Mouse (Mus musculus) 3134 (cell line): ENCODE results near the gene Tnfsf12.
A peak's percentile ranks its signal among the peaks of the same experiment; 100 is the strongest.
"Not testable (repeated sequence)": the region's sequence is repeated elsewhere in the genome, so short reads cannot be mapped to it uniquely, and the experiment has no call there.

Source experiments
- DNase-seq: peaks from one replicate; pipeline ENCODE4 v3.0.0-alpha.2; 2011; ENCODE audit warnings: low spot score; ENCODE audit not compliant: insufficient read length; ENCODE audit errors: extremely low read depth

Tnfsf12 gene

DNA sequence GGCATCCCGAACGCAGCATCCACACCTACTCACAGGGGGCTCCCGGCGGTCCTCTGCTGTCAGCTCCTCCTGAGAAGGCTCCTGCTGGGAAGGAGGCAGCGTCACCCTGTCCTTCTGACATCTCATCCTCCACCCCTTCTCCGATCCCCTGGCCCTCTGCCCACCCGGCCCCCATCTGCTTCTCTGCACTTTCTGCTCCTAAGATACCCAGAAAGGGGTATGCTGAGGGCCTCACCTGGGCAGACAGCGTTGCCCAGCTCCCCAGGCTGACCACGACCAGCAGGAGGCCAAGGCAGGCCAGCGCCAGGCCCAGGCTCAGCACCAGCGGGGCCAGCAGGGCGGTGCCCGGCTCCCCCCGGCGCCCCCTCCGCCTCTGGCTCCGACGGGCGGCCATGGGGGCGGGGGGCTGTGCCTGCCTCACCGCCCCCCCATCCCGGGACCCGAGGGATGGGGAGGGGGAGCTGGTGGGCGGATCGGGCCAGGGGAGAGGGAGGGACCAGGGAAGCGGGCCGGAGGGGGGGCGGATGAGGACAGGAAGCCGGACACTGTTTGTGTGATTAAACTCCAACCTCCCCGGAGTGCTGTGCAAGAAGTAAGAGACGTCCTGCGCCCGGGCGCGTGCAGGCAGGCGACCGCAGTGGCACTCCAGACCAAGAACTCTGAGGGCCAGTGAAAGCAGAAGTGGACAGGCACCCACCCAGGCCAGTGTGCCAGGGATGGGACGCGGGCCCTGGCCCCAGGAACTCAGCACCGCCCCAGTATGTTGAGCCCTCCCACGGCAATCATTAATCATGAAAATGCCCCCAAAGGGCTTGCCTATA, at the start of gene Tnfsf12, which contains the start of gene Tnfsfm13:
TSS of gene Tnfsf12 (minus strand) at position 489 of the 821 bp plus-strand sequence.
TSS of gene Tnfsfm13 (minus strand) at position 738 of the 821 bp plus-strand sequence.
- no peak for DNase-seq

DNA sequence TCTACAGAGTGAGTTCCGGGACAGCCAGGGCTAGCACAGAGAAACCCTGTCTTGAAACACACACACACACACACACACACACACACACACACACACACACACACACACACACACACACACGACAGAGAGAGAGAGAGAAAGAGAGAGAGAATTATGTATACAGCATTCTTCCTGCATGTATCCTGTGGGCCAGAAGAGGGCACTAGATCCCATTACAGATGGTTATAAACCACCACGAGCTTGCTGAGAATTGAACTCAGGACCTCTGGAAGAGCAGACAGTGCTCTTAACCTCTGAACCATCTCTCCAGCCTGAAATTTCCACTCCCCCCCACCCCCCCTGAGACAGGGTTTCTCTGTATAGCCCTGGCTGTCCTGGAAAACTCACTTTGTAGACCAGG, 35.8 kb upstream of the Tnfsf12 start:
- not testable (repeated sequence) for DNase-seq

DNA sequence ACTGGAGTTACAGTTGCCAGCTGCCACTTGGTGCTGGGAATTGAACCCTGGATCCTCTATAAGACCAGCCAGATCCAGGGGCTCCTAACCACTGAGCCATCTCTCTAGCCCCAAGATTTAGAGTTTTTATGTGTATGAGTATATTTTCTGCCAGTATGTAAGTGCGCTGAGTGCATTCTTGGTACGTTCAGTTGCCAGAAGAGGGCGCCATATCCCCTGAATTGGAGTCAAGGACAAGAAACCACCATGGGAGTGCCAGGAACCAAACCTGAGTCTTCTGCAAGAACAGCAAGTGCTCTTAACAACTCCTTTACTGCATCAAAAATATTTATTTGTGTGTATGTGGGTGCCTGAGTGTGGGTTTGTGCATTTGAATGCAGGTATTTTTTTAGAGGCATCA, 33.4 kb upstream of the Tnfsf12 start:
- peak; percentile 44 for DNase-seq

DNA sequence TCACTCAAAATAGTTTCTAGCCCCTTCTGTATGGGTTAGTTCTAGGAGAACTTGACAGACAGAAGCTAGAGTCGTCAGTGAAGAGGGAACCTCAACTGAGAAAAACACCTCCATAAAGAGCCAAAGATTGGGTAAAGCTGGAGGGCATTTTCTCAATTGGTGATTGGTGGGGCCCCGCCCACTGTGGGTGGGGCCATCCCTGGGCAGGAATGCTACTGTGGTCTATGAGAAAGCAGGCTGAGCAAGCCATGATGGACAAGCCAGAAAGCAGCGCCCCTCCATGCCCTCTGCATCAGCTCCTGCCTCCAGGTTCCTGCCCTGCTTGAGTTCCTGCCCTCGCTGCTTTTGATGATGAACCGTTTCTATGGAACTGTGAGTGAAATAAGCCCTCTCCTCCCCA, 30.3 kb upstream of the Tnfsf12 start:
- peak; percentile 63 for DNase-seq

DNA sequence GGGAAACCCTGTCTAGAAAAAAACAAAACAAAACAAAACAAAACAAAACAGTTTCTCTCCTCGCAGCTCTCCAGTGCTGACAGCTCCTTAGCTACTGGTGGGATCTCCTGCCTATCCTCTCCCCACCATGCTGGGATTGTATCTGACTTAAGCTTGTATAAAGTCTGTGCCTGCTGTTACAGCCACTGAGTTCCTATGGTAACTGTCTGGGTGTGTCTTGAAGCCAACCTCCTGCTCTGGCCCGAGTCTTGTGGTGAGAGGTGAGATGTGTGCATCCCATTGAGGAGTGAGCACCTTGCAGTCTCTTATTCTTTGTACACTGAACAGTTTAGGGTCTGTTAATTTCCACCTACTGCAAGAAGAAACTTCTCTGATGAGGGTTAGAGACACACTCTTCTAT, 27.4 kb upstream of the Tnfsf12 start:
- no peak for DNase-seq

DNA sequence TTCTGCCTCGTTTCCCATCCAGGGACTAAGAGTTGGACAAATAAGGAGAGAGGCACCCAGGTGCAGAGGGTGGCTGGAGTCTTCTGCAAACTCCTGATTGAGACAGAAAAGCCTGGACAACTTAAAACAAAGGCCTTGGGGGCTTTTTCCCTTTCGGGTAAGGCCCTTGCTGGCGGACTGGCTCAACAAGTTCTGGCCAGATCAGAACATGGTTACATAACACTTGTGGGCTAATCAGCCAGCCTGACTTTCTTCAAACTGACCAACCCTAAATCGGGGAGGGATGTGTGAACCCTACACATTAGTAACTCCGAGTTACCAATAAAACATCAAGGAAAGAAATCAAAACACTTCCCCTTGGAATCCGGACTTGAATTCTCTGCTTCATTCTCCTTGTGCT, 25.2 kb upstream of the Tnfsf12 start:
- DNase-seq, result no peak

DNA sequence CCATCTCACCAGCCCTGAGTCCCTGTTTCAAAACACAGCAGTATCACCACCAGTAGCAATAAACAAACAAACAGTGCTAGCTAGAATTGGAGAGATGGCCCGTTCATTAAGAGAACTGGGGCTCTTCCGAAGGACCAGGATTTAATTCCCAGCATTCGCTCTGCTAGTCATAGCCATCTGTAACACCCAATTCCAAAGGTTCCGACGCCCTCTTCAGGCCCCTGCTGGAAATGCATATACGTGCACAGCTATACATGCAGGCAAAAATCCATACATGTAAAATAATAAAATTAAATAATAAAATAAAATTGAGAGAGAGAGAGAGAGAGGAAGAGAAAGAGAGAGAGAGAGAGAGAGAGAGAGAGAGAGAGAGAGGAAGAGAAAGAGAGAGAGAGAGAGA, 23.8 kb upstream of the Tnfsf12 start:
- DNase-seq, result no peak

DNA sequence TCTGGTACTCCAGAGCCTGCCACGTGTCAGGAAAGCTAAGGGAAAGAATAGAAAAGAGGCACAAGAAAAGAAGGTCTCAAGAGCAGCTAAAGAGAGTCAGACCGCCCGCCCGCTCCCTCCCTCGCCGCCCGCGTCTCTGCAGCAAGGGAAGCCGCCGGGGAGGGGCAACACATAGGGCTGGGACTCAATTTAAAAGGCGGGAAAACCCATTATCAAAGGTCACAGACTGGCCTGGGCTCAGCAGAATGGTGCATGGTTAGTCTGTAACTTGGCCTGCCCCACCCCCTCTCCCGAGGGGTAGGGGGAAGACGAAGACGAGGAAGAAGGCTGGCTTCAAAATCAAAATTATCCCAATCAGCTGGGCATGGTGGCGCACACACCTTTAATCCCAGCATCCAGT, 23.0 kb upstream of the Tnfsf12 start:
- no peak for DNase-seq

DNA sequence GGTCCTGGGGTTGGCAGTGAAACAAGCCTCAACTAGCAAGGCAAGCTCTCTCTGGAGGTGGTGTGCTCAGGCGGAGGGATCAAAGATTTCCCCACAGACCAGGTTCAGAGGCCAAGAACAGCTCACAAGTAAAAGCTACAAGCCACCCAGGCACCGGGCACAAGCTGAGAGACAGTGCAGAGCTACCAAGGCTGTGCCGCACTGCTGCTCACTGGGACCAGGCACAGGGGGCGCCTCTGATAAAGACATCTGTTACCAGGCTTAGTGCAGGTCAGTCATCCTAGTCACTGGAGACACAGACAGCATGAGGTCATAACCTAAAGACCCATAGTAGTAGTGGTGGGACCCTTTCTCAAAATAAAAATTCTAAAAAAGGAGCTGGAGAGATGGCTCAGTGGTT, 21.3 kb upstream of the Tnfsf12 start:
- DNase-seq, result no peak

DNA sequence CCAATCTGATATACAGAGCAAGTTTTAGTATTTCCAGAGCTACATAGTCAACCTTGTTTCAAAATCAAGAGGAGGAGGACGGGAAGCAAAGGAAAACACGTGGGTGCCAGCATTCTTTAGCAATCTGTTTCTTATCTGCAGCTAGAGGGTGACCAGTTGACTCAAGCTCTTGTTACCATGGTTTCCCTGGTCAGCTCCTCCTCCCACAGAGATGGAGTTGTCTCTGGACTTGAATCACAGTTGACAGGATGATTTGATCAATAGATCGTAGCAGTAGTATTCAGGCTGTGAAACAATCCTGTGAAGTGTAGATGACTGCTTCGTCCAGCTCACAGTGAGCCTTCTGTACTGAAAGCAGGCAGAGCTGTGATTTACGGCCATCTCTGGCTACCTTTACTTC, 20.3 kb upstream of the Tnfsf12 start:
- no peak for DNase-seq

DNA sequence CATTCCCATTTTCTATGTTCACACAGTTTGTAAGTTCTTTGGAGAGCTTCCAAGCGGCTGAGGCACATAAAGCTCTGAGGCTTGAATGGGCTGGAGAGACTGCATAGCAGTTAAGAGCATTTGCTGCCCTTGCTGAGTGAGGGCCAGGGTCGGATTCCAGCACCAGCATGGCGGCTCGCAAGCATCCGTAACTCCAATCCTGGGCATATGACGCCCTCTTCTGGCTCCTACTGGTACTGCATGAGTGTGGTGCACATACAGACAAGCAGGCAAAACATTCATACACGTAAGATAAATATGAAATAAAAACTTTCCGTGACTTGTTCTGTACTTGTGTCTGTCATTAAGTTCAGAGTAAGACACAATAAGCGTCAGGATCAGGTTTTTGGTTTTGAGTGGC, 19.8 kb upstream of the Tnfsf12 start:
- peak; percentile 43 for DNase-seq

DNA sequence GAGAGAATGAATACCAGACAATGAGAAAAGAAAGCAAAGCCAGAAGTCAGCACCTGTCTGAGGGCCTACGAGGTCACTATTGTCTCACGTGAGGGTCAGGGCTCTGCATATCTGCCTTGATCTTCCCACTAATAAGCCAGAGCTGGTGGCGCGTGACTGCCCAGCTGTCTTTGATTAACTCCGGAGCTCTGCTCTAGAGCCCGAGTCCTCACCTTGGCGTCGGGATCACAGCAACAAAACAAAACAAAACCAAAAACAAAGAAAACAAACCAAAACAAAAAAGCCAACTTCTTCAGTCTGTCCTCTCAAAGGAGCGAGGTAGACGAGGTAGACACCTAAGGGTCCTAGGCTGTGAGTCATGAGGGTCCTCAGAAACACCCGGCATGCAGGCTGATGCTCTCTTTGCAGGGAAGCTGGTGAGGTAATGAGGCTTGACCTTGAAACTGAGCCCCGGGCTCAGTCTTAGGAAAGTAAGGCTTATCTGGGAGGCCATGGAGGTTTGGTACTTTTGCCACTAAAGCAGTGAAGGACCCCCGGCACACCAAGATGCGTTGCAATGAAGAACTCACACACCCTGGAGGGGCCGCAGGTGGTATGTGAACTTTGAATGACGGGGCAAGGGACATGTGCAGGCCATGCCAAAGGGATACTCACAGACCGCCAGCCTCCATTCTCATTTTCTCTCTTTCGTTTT, 19.1 kb upstream of the Tnfsf12 start:
- DNase-seq, result no peak

DNA sequence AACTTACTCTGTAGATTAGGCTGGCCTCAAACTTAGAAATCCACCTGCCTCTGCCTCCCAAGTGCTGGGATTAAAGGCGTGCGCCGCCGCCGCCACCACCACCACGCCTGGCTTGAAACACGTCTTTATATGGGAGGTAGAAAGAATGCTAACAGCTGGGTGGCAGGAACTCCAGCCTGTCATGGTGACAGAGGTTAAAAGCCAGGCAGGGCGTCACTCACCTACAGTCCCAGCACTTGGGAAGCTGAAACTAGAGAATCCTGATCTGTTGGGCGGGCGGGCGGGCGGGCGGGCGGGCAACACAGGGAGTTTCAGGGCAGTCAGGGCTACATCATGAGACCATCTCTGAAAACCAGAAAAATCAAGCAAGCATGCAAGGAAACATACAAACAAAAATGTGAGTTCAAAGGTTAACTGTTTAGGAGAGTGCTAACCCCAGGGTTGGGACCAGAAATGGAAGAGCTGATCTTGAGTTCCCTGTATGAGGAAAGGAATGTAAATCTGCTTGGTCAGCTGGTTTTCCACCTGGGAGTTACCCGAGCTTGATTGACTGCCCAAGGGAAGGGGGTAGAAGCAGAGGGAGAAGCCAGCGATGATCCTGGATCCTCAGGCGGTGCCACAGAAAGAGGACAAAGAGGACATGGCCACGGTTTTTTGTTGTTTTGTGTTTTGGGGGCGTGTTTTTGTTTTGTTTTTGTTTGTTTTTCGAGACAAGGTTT, 17.5 kb upstream of the Tnfsf12 start:
- DNase-seq, result no peak

DNA sequence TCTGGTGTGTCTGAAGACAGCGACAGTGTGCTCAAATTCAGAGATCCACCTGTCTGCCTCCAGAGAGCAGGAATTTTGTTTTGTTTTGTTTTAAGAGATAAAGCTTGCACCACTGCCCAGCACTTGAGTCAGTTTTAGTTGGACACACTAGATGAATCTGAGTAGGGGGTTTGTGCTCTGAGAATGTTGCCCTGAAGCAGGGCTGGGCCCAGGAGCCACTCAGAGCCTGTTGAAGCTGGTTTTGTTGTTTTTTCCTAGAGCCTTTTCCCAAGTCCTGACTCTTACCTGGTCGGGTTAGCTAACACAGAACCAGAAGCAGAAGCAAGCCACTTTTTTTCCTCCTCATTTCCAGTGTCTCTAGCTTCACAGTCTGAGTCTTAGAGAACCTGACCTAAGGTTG, 15.4 kb upstream of the Tnfsf12 start:
- no peak for DNase-seq

DNA sequence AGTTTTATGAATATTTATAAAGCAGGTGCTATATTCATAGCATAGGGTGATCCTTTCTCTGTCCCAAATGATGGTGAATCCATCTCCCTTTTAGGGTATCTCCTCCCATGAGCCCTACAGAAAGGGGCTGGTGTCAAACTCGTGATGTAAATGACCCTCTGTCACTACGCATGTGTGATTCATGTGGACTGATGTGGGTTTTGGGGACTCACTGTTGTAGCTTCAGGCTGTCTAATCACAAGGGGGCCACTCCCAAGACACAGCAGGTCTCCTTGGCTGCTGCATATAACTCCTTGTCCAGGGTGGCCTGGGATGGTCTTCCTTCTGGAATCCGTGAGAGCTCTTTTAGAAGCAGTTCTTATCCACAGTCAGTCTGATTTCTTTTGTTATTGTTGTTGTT, 14.8 kb upstream of the Tnfsf12 start:
- no peak for DNase-seq

DNA sequence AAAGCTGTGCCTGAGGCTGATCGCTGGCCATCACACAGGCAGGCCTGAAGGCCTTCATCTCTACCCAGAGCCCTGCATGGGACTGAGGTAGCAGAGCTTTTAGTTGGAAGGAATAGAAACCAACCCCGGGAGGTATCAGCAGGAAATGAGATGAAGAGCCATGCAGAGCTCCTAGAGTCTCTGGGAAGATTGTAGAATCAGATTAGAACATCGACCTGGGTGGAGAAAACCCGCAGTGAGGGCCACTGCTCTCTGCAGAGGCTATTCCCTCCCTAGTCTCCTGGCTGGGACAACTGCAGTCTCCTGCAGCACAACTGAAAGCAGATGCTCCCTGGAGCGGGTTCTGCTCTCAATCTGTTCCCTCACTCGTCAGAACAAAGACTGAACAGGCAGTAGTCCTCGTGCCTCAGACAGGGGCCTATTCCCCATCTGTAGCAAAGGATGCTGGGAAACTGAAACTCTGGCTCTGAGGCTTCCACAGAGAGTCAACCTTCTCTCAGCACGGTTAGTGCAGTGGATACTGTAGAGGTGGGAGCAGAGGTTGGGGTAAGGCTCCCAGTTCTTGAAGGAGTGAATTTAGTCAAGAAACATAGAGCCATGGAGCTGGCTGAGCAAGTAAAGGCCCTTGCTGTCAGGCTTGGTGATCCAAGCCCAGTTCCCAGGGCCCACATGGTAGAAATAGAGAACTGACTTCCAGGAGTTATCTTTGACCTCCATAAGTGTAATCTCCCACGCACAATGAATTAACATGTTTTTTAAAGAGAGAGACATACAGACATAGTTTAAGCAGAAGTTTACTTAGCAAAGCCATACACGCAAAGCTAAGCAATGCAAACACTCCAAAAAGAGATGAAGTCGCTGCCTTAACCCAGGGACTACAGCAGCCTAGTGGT, 14.2 kb upstream of the Tnfsf12 start:
- no peak for DNase-seq

DNA sequence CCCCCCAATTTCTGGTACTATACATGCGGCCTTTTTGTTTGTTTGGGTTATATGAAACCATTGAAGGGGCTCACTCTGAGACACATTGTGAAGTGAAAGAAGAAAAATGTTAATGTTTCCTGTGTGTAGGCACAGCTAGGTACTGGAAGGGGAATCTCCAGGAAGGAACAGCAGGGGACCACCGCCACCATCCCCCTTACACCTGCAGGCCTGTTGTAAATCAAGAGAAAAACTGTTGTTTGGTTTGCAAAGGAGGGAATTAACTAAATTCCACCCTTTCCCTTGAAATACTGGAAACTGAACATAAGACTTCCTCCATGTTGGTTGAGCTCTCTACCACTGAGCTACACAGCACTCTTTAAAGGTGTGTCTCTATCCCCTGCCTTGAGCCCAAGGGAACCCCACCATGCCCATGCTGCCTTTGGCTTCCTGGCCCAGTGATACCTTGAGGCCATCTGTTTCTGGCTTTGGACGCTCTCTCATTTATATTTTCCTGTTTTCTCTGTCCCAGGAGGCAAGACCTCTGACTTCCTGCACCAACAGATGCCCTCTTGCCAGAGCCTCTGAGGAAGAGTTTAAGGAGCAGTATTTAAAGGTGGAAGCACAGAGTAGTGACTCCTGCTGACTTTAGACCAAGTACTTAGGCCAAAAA, 13.1 kb upstream of the Tnfsf12 start:
- DNase-seq, result no peak

DNA sequence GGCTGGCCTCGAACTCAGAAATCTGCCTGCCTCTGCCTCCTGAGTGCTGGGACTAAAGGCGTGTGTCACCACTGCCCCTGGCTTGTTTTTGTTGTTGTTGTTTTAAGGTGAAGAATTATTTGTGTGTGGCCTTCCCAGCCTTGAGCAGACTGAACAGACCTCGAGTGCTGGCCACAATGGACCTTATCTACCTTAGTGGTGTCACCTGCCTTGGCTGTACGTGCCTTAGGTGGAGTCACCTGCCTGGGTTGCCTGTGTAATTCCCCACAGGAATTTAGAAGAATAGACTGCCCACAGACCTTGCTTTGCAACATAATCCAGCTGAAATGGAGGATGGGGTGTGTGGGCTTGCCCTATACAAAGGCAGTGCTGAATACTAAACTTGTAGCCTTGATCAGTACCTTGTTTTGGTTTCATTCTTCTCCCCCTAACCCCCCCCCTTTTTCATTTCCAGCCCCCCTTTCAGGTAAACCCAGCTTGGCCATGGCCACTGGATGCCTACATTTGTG, 12.3 kb upstream of the Tnfsf12 start:
- DNase-seq, result no peak

DNA sequence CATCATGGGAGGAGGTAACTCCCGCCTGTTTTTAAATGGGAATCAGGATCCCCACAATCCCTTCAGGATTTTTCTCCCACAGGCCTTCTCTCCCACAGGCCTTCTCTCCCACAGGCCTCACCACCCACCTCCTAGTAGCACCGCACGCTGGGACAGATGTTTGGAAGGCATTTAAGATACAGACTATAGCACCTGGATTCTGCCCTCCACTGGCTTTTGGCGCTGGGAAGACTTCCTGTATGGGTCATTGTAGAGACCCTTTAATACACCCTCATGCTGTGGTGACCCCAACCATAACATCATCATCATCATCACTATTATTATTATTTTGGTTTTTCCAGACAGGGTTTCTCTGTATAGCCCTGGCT, 11.8 kb upstream of the Tnfsf12 start:
- no peak for DNase-seq
